Mouse (Mus musculus): ENCODE results near the gene Pigt. TPM values are rescaled to one million over a fixed set of nuclear protein-coding genes. Genes with fewer than 3 reads are reported as not detected.
A peak's percentile ranks its signal among the peaks of the same experiment; 100 is the strongest.

The Pigt gene
- total RNA-seq (2021): 10 to 100 TPM; 92.5 to 94.5 TPM

DNA sequence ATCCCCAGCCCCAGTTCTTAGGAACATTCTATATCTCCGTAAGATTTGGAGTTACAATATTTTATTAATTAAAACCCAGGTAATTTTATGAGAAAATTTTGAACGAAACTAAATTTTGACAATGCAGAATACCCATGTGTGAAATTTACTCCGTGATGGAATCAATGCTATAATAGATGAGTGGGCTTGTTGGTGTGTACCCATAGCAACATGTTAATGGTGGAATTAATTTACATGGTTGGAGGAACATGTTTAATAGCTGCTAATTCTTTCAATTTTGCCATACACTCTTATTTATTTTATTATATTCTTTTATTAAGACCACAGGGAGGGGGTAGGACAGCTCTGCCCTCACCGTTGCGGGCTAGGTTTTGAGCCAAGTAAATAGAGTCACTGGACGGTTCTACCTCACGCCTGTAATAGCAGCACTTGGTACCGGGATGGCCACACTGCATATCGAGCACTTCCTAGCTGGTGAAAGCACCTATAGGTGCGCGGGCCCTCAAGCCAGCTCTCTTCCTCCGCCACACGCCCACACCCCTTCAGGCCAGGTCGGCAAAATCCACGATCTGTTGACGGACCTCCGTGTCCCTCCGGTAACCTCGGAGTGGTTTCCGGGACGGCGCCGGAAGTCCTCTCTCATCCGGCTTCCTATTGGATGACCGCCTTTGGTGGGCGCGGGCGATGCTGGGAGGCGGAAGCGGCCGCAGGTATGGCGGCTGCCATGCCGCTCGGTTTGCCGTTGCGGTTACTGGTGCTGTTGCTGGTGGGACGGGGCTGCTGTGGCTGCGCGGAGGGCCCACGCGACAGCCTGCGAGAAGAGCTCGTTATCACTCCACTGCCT lies at the start of gene Pigt:
Gene Pigt, plus strand, starts transcription at position 674 of the 844 bp plus-strand sequence.
- intact Hi-C loops (cut with DNase I): no loop called here

GRCm38 (mm10) chr2:164448140-164448539 lies 49.2 kb upstream of the Pigt start:
- intact Hi-C loops (cut with DNase I): no loop called here
- DNase-seq (ENCODE audit: low spot score in 2 of 2): no peak

More for the DNA sequence above, at the start of gene Pigt:
- peak; percentile 89 to 93 for DNase-seq (ENCODE audit: low spot score in 2 of 2)

DNA sequence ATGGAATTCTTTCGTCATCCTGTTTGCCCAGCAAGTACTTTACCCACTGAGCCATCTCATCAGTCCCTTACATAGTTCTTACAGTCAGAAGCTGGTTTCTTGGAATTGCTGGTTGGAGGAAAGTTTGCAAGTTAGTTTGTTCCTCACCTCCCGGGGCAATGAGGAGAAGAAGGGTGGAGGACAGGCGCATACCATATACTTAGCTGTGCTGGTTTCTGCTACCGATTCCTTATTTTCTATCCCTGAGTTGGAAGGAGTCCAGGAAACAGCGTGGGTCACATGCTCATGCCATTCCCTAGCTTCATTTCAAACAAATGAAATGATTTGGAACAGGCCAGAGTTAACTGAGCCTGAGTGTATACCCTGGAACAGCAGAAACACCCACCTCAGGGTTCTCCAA lies 48.4 kb upstream of the Pigt start:
- intact Hi-C loops (cut with DNase I): no loop called here

DNA sequence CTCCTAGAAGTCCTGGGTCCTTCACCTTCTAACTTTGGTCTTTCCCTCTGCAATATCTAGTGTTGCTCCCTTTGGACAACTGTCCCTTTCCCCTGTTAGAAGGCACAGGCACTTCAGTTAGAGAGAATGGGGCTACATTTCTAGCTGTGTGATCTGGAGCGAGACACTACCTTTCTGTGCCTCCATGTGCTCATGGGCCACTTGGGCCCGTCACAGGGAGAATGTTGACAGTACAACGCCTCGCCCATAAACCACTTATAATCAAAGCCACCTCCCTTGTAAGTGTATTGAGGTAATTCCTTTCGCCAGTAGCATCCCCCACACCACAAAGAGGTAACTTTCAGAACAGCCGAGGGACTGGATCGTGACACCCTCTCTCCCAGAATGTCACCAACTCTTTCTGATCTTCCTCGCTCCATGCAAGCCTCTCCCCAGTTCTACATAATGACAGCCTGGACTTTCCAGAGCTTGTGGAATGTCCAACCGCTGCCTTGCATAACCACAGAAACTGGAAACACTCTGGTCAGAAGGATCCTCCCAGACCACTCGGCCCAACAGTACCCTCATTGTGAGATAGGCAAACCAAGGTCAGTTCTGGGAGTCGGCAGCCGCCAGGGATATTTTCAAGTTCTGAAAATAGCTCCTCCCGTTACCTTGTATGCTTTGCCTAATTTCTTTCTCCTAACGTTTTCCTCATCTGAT lies 47.8 kb upstream of the Pigt start:
- no peak for DNase-seq (ENCODE audit: low spot score in 2 of 2)
- intact Hi-C loops (cut with DNase I): no loop called here

More for the DNA sequence above, 48.4 kb upstream of the Pigt start:
- no peak for DNase-seq (ENCODE audit: low spot score in 2 of 2)

DNA sequence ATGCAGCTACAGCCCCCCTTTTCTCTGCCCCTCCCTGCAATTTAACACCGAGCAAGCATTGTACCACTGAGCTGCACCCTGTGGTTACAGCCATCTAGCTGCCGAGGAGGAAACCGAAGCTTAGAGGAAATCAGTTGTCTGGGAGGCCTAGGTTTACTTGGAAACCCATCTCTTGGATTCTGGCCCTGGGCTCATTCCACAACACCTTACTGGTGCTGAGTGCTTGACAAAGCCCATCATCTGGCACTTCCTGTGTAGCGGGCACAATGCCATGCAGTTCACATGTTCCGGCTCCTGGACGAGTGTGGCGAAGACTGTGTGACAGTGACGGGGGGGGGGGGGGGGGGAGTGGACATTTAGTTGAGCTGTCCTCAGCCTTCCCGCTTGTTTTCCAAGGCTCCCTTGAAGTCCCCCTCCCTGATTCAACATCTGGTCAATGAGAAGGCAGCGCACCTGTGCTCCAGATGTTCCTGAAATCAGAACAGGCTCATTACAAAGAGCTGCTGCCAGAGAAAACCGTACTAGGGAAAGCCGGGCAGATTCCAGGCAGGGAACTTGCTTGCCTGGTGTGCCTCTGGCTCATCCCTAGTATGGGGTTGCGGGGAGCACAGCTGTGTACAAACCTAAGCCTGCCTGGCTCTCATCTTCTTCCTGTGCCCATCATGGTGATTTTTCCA lies 45.2 kb upstream of the Pigt start:
- intact Hi-C loops (cut with DNase I): no loop called here
- DNase-seq (ENCODE audit: low spot score in 2 of 2): no peak

- intact Hi-C loops (cut with DNase I): no loop called here
- DNase-seq (ENCODE audit: low spot score in 2 of 2): no peak
Observed at GRCm38 (mm10) chr2:164453047-164453757, 44.1 kb upstream of the Pigt start.

DNA sequence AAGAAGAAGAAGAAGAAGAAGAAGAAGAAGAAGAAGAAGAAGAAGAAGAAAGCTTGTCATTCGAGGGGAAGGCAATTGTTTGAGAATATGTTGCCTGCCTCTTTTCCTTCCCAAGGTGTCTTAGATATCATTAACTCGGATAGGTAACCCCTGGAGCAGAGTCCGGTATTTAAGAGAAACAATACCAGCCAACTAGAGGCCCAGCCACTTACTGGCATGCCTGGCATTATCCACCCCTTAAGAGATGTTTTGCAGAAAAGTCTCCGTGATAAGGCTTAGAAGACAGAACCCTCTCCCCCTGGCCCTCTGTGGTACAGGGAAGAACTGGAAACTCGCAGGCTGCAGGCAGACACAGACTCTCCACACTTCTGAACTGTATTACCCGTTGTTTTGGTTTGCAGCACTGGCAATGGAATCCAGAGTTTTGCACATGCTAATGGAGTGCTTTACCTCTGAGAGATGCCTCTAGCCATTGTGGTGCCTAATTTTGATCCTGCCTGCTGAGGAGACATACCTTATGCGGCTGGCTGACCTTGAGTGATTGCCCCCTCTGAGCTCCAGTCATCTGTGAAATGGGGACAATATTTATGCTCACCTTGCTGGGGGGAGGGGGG lies 43.3 kb upstream of the Pigt start:
- DNase-seq (ENCODE audit: low spot score in 2 of 2): no peak
- intact Hi-C loops (cut with DNase I): no loop called here

GRCm38 (mm10) chr2:164454846-164455245 lies 42.5 kb upstream of the Pigt start:
- DNase-seq (ENCODE audit: low spot score in 2 of 2): peak; percentile 82 to 97
- intact Hi-C loops (cut with DNase I): loop anchor here (5.0 kb wide), 1 partner anchor 102 kb away; no protein-coding TSS in a partner anchor

DNA sequence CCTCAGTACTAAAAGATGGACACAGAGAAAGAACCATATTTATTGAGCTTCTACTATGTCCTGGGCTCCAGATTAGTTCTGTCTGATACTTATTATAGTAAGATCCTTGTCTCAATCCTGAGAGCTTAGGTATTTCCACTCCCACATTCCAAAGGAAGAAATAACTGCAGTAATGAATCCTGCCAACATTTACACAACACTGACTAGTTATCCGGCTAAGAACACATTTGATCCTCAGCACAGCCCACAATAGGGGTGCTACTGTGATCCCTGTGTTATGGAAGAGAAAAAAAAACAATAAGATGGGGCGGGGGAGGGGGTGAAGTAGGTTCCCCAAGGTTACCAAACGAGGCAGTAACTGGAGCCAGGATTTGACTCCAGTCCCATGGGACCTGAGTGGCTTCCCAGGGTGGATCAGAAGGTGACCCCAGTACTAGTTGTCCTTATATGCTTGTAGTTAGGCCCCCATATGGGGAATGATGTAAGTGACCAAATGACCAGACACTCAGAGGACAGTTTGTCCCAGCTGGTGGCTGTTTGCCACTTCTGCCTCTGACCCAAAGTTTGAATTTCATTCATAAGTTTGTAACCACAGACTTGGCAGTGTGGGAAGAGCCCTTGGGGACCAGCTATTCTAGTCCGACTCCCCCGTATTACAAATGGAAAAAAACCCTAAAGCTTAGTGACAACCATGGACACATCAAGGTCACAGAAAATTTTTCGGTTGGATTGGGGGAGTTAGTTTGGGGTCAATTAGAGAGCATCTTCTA lies 41.7 kb upstream of the Pigt start:
- DNase-seq (ENCODE audit: low spot score in 2 of 2): no peak
- intact Hi-C loops (cut with DNase I): loop anchor here (2.0 to 5.0 kb wide), 2 partner anchors 39 to 102 kb away; no protein-coding TSS in a partner anchor

- intact Hi-C loops (cut with DNase I): loop anchor here (2.0 to 5.0 kb wide), 2 partner anchors 40 to 101 kb away; no protein-coding TSS in a partner anchor
- no peak for DNase-seq (ENCODE audit: low spot score in 2 of 2)
Observed at GRCm38 (mm10) chr2:164456413-164456812, 40.9 kb upstream of the Pigt start.

GRCm38 (mm10) chr2:164456864-164457300 lies 40.4 kb upstream of the Pigt start, which contains the start of gene Sys1:
Gene Sys1 (plus strand): TSS chr2:164456964.
- DNase-seq (ENCODE audit: low spot score in 2 of 2): peak; percentile 53 to 66
- intact Hi-C loops (cut with DNase I): loop anchor here (2.0 to 5.0 kb wide), 2 partner anchors 40 to 100 kb away; no protein-coding TSS in a partner anchor

DNA sequence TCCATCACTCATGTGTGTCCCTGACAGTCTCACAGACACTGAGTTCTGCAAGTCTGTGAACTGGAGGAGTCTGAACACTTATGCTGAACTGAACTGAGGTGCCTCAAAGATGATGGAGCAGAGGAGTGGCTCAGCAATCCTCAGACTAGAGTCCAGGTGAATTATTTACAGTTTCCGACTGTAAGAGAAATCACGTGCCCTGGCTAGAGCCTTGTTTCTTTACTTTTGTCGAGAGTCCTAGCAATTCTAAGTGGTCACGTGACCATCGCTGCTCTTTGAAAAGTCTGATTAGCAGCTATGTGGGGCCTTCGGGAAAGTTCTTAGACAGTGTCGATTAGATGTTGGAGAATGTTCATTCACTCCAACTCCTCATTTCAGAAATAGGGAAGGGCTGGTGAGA lies 39.4 kb upstream of the Pigt start:
- no peak for DNase-seq (ENCODE audit: low spot score in 2 of 2)
- intact Hi-C loops (cut with DNase I): loop anchor here (2.0 to 5.0 kb wide), 2 partner anchors 41 to 99 kb away; no protein-coding TSS in a partner anchor

- intact Hi-C loops (cut with DNase I): loop anchor here (5.0 kb wide), 1 partner anchor 99 kb away; no protein-coding TSS in a partner anchor
- DNase-seq (ENCODE audit: low spot score in 2 of 2): no peak
Observed at GRCm38 (mm10) chr2:164458535-164458934, 38.8 kb upstream of the Pigt start.

- DNase-seq (ENCODE audit: low spot score in 2 of 2): peak; percentile 96 to 99
- intact Hi-C loops (cut with DNase I): loop anchor here (2.0 to 5.0 kb wide), 2 partner anchors 26 to 56 kb away; partner anchors contain the start of gene Dbndd2
Observed at GRCm38 (mm10) chr2:164460745-164461551, 36.4 kb upstream of the Pigt start, which contains the start of gene Gm20458. Gene Gm20458 (plus strand): TSS chr2:164460967.

DNA sequence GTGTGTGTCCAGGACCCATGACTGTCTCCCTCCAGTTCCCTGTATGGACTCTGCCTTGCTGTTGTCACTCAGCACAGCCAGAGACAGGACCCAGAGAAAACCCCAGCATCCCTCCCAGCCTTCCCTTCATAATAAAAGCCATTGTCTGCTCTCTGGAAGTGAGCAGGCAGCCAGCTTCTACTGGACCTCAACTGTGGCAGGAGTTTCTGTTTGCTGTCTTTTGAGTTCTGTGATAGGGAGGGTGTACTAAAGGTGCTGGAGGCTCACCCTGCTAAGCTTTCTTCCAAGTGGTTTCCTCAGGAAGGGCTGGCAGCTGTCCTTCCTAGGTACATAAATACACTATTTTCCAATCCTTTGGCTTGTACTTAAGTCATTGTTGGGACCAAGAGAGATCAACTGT lies 32.2 kb upstream of the Pigt start:
- DNase-seq (ENCODE audit: low spot score in 2 of 2): no peak
- intact Hi-C loops (cut with DNase I): no loop called here

- no peak for DNase-seq (ENCODE audit: low spot score in 2 of 2)
- intact Hi-C loops (cut with DNase I): no loop called here
Observed at GRCm38 (mm10) chr2:164466787-164467186, 30.5 kb upstream of the Pigt start.

GRCm38 (mm10) chr2:164470254-164470653 lies 27.1 kb upstream of the Pigt start:
- DNase-seq (ENCODE audit: low spot score in 2 of 2): peak; percentile 54 to 65
- intact Hi-C loops (cut with DNase I): no loop called here

Data from left cerebral cortex, postnatal 25 days (tissue).